Mouse (Mus musculus): ENCODE data around the gene Gm29797. TPM values are rescaled to one million over a fixed set of nuclear protein-coding genes. Genes with fewer than 3 reads are reported as not detected.

Gene Gm29797
- total RNA-seq (2021), result not detected
- long read RNA-seq, experiment 1, result 0 reads
- long read RNA-seq, experiment 2, result 0 reads

- intact Hi-C loops (cut with DNase I), result loop anchor here (5.0 kb wide), 1 partner anchor 34 kb away; no protein-coding TSS in a partner anchor
These were observed at the start of gene Gm29797 for GRCm38 (mm10) chr2:181656734-181657133. Gm29797 (plus strand) TSS chr2:181657034.

DNA sequence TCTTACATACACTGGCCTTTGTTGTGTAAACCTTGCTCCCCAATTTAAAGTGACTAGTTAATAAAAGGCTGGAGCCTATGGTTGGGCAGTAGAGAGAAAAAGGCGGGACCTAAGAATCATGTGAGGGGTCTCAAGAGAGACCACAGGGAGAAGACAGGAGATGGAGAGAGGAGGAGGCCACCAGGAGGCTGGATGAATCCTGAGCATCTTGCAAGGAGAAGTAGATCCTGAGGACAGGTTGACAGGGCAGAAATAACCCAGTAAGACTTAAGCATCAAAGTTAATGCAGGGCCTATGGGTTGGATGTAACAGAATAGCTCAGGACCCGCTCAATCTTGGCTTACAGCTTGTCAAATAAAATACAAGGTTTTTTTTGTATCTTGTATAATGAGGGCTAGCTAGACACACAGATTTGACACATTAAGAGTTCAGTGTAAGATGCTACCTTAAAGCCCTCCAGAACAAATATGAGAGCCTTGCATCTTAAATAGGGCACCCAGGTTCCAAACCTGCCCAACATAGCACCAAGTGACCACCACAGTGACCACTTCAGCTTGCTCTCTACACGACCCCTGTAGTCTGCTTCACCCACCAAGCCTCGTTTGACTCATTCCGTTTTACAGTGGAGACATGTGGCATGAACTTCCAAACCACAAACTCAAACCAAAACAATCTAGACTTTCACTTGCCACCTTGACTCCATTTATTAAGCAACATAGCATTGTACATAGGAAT is 37.9 kb upstream of the Gm29797 start:
- no peak for DNase-seq
- intact Hi-C loops (cut with DNase I), result no loop called here

More at GRCm38 (mm10) chr2:181656734-181657133, at the start of gene Gm29797:
- DNase-seq, result no peak

GRCm38 (mm10) chr2:181623401-181623800 is 33.4 kb upstream of the Gm29797 start:
- DNase-seq, result peak; percentile 11 to 34
- intact Hi-C loops (cut with DNase I), result loop anchor here (2.0 to 5.0 kb wide), 3 partner anchors 34 to 84 kb away; partner anchors contain the start of gene Gm29797

- no peak for DNase-seq
- intact Hi-C loops (cut with DNase I), result no loop called here
These were observed 28.4 kb upstream of the Gm29797 start for GRCm38 (mm10) chr2:181628471-181628870.

- no peak for DNase-seq
- intact Hi-C loops (cut with DNase I), result no loop called here
These were observed 24.2 kb upstream of the Gm29797 start for GRCm38 (mm10) chr2:181632624-181633023.

DNA sequence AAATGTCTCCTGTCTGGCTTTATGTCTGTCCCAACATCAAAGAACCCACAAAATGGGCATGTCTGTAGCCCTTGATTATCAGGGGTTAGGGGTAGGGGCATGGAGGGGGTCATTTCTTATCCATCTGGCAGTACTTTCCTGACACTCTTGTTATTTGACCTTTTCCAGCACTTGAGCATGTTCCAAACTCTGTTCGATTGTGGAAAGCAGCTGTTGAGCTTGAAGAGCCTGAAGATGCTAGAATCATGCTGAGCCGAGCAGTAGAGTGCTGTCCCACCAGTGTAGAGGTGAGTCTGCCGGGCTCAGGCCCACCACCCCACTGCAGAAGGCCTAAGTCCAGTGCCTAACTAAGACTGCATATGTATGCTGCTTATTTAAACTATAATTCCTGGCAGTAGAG is 21.0 kb upstream of the Gm29797 start:
- intact Hi-C loops (cut with DNase I), result no loop called here

DNA sequence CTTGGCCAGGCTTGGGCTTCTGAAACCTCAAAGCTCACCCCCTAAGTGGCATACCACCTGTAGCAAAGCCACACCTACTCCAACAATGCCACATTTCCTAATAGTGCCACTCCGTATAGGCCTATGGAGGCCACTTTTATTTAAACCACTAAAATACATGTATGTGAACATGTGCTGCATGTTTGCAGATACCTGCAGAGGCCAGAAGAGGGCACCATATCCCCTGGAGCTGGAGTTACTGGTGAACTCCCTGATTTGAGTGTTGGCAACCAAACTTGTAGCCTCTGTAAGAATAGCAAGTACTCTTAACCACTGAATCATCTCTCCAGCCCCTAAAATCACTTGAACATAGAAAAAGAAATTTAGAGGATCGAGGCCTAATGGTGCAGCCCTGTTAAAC is 12.5 kb upstream of the Gm29797 start:
- DNase-seq, result peak; percentile 39 to 56
- intact Hi-C loops (cut with DNase I), result loop anchor here (2.0 kb wide), 1 partner anchor 34 kb away; no protein-coding TSS in a partner anchor

More for the DNA sequence above, 21.0 kb upstream of the Gm29797 start:
- DNase-seq, result no peak

DNA sequence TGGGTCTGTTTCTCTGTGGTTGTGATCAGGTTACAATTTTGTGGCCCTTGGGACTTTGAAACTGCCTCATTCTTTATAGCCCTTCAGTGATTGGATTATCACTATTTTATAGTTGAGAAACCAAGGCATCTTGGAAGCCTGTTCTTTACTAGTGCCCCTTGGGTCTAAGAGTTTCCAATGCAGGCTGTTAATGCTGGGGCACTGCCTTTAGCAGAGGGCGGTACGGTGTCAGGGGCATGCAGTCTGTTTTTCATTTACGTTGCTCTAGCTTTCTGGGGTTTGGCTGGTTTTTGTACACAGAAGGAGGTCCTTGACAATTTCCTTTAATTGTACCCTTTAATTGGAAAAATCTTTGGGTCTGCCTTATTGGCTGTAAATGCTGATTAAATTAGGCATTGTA is 11.2 kb upstream of the Gm29797 start:
- DNase-seq, result no peak
- intact Hi-C loops (cut with DNase I), result loop anchor here (2.0 kb wide), 1 partner anchor 33 kb away; no protein-coding TSS in a partner anchor

DNA sequence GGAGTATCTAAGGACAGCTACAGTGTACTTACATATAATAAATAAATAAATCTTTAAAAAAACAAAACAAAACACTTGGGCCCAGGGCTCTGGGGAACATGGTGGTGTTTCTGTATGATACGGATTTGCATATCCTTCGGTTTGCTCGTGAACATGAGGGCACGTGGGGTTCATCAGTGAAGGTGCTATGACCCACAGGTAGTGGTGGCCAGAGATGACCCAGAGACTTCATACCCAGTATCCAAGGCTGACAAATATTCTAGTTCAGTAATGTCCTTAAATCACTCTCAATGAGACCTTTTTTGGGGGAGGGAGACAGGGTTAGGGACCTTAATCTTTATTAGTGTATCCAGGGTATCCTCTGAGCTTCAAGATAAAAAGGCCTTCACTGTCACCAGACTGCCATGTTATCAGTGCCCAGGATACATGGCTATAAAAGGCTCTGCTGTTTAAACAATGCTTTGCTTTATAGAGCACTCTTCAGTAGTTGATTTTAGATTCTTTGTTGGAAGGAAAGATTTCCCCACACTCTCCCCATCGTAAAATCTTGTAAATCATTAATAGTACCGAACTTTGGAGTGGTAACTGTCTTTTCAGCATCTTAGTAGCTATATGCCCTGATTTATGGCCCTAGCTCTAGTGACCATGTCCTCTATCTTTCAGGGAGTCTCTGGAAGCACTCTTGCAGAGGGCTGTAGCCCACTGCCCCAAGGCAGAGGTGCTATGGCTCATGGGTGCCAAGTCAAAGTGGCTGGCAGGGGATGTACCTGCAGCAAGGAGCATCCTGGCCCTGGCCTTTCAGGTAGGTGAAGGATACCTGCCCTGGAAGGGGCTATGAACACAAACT is 10.0 kb upstream of the Gm29797 start:
- DNase-seq, result no peak
- intact Hi-C loops (cut with DNase I), result no loop called here

DNA sequence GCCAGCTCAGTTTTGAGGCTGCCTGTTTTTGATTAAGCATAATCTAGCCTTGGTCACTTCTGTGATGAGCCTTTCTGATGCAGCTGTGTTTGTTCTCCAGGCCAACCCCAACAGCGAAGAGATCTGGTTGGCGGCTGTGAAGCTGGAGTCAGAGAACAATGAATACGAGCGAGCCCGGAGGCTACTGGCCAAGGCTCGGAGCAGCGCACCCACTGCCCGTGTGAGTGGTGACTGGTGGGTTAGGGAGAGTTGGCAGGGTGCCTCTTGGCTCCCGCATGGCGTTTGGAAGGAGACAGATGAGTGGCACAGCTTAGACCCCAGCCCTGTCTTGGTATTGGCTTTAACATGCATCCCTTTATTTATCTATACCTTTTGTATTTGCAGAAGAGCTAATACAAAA is 7.9 kb upstream of the Gm29797 start:
- intact Hi-C loops (cut with DNase I), result no loop called here
- DNase-seq, result no peak

DNA sequence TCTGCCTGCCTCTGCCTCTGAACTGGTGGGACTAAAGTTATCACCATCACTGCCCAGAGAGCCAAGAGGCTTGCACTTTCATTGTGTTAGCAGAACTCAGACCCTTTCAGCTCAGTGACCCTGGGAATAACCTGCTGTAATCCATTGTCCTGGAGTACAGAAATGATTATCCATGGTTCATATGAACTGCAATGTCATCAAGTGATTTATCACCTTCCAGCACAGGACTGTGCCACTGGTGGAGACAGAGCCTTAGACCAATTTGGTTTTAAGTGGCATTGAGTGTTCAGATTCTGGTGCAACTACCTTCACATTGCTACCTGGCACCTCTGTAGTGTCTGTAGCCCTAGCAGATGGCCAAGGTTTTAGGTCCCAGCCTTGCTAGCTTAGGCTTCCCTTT is 3.8 kb upstream of the Gm29797 start:
- intact Hi-C loops (cut with DNase I), result no loop called here
- no peak for DNase-seq

DNA sequence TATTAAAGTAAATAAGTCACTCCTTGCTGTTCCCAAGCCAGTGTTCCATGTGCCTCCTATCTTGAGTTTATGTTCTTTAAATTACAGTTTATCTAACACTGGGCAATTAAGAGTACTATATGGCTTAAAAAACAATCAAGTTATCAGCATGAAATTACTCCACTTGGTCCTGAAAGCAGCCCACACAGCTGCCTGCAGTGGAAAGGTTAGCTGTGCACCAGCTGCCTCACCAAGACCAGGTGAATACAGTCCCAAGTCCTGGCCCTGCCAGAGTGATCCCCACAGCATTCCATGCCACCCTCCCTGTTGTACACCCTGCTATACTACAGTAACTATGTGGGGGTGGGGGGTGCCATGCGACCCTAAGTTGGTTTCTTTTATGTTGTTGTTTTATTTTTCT is 3.3 kb upstream of the Gm29797 start:
- intact Hi-C loops (cut with DNase I), result no loop called here

GRCm38 (mm10) chr2:181657441-181657840 is 607 bp downstream of the Gm29797 start:
- DNase-seq, result no peak
- intact Hi-C loops (cut with DNase I), result loop anchor here (5.0 kb wide), 1 partner anchor 35 kb away; no protein-coding TSS in a partner anchor

More for the DNA sequence above, 3.3 kb upstream of the Gm29797 start:
- no peak for DNase-seq

DNA sequence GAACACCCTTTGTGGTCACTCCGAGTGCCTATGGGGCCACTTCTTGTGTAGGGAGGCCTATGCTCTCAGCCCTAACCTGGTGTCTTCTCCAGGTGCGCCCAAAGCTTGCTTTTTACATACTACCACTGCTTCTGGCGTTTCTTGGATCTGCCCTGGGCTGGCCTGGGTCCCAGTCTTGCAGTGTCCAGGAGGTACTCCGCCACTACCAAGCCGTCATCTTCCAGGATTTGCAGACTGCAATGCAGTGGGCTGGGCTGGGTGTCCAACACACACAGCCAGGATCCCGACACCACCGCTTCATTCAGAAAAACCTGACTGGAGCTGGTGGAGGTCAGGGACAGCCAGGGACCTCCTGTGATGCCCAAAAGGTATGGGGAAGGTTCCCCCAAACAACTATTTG is 1.7 kb downstream of the Gm29797 start:
- no peak for DNase-seq
- intact Hi-C loops (cut with DNase I), result loop anchor here (5.0 kb wide), 1 partner anchor 36 kb away; no protein-coding TSS in a partner anchor

DNA sequence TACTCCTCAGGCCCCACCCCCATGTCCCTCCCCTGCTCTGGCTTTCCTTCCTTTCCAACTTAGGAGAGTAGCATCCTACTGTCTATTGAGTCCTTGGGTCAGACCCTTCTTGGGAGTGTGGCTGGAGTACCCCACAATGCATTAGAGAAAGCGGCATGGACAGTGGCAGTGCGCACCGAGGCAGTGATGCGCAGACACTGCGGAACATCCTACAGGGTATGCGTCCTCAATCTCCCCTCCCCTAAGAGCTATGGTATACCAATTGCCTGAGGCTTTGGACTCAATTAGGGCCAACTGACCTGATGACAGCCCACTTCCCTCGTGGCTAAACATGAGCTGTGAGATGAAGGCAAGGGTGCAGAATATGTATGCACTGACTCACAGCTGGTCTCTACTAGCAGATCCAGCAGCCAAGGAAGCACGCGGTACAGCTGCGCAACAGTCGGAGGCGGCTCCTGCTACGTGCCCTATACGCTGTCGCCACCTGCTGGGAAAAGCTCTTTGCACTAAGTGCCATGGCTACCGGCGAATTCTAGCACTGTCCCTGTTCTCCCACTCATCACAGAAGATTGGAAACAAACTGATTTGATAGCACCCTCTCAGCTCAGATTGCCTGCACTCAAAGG is 2.2 kb downstream of the Gm29797 start:
- intact Hi-C loops (cut with DNase I), result loop anchor here (1.0 to 5.0 kb wide), 2 partner anchors 19 to 37 kb away; no protein-coding TSS in a partner anchor
- DNase-seq, result peak; percentile 72 to 78

DNA sequence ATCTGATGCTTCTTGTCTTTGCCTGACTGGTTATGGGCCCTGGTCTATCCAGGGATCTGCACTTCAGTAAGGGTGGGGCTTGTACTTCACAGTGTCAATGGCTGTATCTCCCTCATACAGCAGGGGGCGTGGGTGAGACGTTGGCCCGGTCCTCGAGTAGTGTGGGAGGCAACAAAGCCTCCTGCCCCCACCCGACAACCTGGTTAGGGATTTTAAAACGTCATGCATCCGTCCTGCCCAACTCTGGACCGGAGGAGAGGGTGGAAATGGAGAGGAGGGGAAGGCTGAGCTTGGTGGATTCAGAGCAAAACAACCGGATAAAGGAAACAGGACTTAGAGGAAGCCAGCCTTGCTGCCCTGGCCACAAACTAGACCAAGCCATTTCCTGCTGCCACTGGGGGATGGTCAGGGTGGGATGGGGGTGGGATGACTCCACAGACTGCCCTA is 2.8 kb downstream of the Gm29797 start:
- DNase-seq, result peak; percentile 90 to 91
- intact Hi-C loops (cut with DNase I), result loop anchor here (1.0 to 5.0 kb wide), 2 partner anchors 19 to 37 kb away; no protein-coding TSS in a partner anchor

- intact Hi-C loops (cut with DNase I), result no loop called here
- no peak for DNase-seq
These were observed 5.9 kb downstream of the Gm29797 start for GRCm38 (mm10) chr2:181662620-181663297.

- intact Hi-C loops (cut with DNase I), result no loop called here
- peak; percentile 77 to 78 for DNase-seq
These were observed 6.4 kb downstream of the Gm29797 start for GRCm38 (mm10) chr2:181663298-181663630.

DNA sequence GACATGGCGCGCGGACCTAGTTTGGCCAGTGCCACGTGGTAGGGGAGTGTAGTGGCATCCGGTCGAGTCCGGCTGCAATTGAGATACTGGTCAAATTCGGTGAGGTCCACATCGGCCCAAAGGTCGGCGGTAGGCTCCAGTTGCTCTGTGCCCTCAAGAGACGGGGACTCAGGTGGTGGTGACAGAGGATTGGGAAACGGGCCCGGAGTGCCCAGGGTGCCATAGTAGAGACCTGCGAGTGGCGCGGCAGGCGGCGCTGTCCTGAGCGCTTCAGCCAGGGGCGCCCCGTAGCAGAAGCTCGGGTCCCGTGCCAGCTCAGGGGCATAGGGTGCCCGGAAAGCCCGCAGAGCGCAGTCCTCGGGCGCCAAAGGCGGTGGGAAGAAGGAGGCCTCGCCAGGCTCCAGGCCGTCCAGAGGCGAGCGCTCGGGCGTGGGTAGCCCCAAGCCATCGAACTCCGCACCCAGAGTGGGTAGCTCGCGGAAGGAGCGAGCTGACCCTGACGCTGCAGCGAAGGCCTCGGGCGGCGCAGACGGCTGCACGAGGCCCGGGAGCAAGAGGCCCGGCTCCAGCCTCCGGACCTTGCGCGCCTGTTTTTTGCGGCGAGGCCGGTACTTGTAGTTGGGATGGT is 13.6 kb downstream of the Gm29797 start:
- intact Hi-C loops (cut with DNase I), result loop anchor here (10.0 kb wide), 1 partner anchor 276 kb away; no protein-coding TSS in a partner anchor
- peak in 1 of 2 experiments; percentile 36 for DNase-seq
